Mouse (Mus musculus) midbrain, embryonic 16.5 days (tissue): ENCODE measurements at regions not wholly inside any gene's neighbourhood (a gene's known extent, or its start where the extent isn't known, plus 50 kb on each side); places are given as distances from the start of the nearest gene placed in this dataset.
A peak's percentile ranks its signal among the peaks of the same experiment; 100 is the strongest.

Source experiments
- ATAC-seq: fragments of 200-750 bp; cut with Nextera tagmentation; 2 replicates; pipeline ENCODE4 v1.8.0; 2017; ENCODE audit warnings: moderate TSS enrichment
- H3K27ac ChIP-seq: fragments of 300-500 bp; sonication (generic); 2 replicates; pipeline ENCODE4 v1.5.1; 2014; ENCODE audit warnings: mild to moderate bottlenecking, low read length, mixed read lengths
- H3K27me3 ChIP-seq: fragments of 300-500 bp; sonication (generic); 2 replicates; pipeline ENCODE4 v1.6.1; 2014; ENCODE audit warnings: low read depth, low read length, mixed read lengths; ENCODE audit not compliant: control insufficient read depth, insufficient read depth
- H3K36me3 ChIP-seq: fragments of 300-500 bp; sonication (generic); 2 replicates; pipeline ENCODE4 v1.6.1; 2014; ENCODE audit warnings: mild to moderate bottlenecking, low read length, moderate library complexity, mixed read lengths; ENCODE audit not compliant: control insufficient read depth, insufficient read depth
- H3K4me1 ChIP-seq: fragments of 300-500 bp; sonication (generic); 2 replicates; pipeline ENCODE4 v1.6.1; 2014; ENCODE audit warnings: mild to moderate bottlenecking, low read length, mixed read lengths; ENCODE audit not compliant: control insufficient read depth, insufficient read depth
- H3K4me2 ChIP-seq: fragments of 300-500 bp; sonication (generic); 2 replicates; pipeline ENCODE4 v1.6.1; 2014; ENCODE audit warnings: mild to moderate bottlenecking, low read length, mixed read lengths
- H3K4me3 ChIP-seq: fragments of 300-500 bp; sonication (generic); 2 replicates; pipeline ENCODE4 v1.5.1; 2014; ENCODE audit warnings: low read depth, mild to moderate bottlenecking, low read length, moderate library complexity, mixed read lengths
- H3K9ac ChIP-seq: fragments of 300-500 bp; sonication (generic); 2 replicates; pipeline ENCODE4 v1.6.1; 2014; ENCODE audit warnings: low read depth, low read length, mixed read lengths
- H3K9me3 ChIP-seq: fragments of 300-500 bp; sonication (generic); replicated peaks from 2 replicates; pipeline ENCODE4 v1.6.1; 2014; ENCODE audit warnings: mild to moderate bottlenecking, low read length, mixed read lengths; ENCODE audit not compliant: control insufficient read depth, poor library complexity, severe bottlenecking
- WGBS: fragments of 180-500 bp; shearing (Covaris S2); extraction: QIAGEN DNeasy Blood & Tissue Kit; methylation state at CpG from one replicate; pipeline ENCODE4 v1.1.7; 2014; 5-methylcytosine and 5-hydroxymethylcytosine counted together

GRCm38 (mm10) chr13:46222031-46222430, 51.5 kb upstream of the Stmnd1 start:
- Histone ChIP-seq H3K4me1 (peaks cover 16% of the 10 kb centered on the region), H3K4me2 (no peak overlapping the region), H3K36me3 (no peaks in the 10 kb centered on the region), H3K4me3 (no peak overlapping the region), H3K27ac (no peak overlapping the region), H3K9me3 (no peaks in the 10 kb centered on the region), H3K9ac (no peak overlapping the region), H3K27me3 (no peaks in the 10 kb centered on the region)
- no peak for ATAC-seq
- WGBS: 60% methylated on average over 7 of the region's 7 CpGs

DNA sequence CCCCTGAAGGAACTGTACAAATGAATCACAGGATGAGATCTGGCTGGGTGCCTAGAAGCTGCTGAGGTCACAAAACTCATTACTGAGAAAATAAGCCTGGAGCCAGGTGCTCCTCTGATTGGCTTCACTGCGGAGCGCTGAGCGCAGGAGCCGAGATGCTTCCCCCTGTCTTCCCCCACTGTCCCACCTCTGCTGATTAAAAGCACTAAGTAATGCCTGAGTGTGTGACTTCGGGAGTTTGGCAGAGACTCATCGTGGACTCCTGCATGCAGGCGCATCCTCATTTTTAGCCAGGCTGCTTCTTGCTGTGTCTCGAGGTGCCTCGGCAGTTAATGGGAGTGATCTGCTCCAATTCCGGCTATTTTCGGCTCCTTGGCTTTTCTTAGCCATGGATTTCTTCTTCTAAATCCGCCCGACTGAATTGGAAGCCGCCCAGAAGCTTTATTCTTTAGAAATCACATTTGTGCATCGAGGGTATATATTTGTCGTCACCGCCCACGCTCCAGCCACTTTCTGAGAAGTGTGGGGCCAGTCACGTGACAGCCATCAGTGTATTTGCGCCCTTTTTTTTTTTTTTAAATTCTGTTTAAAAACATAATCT, 55.3 kb upstream of the Stmnd1 start:
- Histone ChIP-seq H3K4me1 (peaks cover 17% of the 10 kb centered on the region), H3K27me3 (no peaks in the 10 kb centered on the region), H3K4me2 (peak overlapping the region; percentile 68), H3K9ac (peak overlapping the region; percentile 33; the same call in 1 of the 2 replicates), H3K27ac (peak overlapping the region; percentile 48; the same call in 1 of the 2 replicates), H3K4me3 (peak overlapping the region; percentile 34), H3K9me3 (no peaks in the 10 kb centered on the region), H3K36me3 (no peaks in the 10 kb centered on the region)
- WGBS: 30% methylated on average over 20 of the region's 20 CpGs
- peak; percentile 75 for ATAC-seq

DNA sequence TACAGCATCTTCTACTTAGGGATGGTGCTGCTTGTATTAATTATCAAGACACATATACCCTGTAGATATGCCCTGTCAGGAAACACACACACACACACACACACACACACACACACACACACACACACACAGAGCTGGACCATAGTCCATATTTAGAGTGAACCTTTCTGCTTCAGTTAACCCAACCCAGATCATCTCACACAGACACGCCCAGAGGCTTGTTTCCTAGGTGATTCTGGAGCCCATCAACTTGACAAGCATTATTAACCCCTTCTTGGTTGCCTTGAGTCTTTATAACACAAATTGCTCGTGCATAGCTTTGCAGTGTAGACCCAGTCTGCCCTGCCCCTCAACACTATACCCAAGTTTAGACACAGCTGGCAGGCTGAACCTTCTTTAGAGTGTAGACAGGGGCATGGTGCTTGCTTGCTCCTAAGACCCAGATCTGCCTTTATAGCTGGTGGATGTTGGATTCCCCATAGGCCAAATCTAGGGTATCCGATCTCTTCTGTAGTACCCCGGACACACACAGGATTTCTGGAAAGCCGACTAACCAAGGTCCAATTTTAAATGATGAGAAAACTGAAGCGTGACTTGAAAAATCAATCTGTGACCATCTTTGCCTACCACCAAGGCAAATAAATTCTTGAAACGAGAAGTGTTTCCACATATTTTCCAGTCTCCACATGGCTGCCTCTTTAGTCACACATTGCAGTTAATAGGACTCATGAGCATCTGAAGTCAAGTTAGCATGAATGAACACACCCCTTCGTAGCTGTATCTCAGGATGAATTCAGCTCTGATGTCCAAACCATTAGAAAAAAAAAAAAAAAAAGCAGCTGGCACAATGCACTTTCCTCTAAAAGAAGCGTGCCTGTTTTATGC, 56.3 kb upstream of the Stmnd1 start:
- H3K9ac ChIP-seq: no peak overlapping the region
- H3K4me3 ChIP-seq: peak overlapping the region; percentile 34; the same call in 1 of the 2 replicates
- H3K36me3 ChIP-seq: no peaks in the 10 kb centered on the region
- H3K9me3 ChIP-seq: no peaks in the 10 kb centered on the region
- no peaks in the 10 kb centered on the region for H3K27me3 ChIP-seq
- peak overlapping the region; percentile 68 for H3K4me2 ChIP-seq
- ATAC-seq: no peak
- WGBS: 53% methylated on average over 9 of the region's 9 CpGs
- 0 out of 2 replicates have a peak overlapping the region, but pooled peaks have one; percentile 20 for H3K27ac ChIP-seq
- H3K4me1 ChIP-seq: peaks cover 15% of the 10 kb centered on the region

GRCm38 (mm10) chr13:46203551-46203950, 70.0 kb upstream of the Stmnd1 start:
- Histone ChIP-seq H3K9me3 (no peaks in the 10 kb centered on the region), H3K9ac (no peak overlapping the region), H3K4me2 (no peak overlapping the region), H3K27ac (no peak overlapping the region), H3K4me1 (peaks cover 2% of the 10 kb centered on the region; the same call in 1 of the 2 replicates), H3K4me3 (no peak overlapping the region), H3K36me3 (no peaks in the 10 kb centered on the region), H3K27me3 (no peaks in the 10 kb centered on the region)
- 87% methylated on average over 3 of the region's 3 CpGs for WGBS
- no peak for ATAC-seq

GRCm38 (mm10) chr13:46202586-46202985, 70.9 kb upstream of the Stmnd1 start:
- H3K9me3 ChIP-seq: no peaks in the 10 kb centered on the region
- no peak overlapping the region for H3K9ac ChIP-seq
- H3K4me2 ChIP-seq: no peak overlapping the region
- ATAC-seq: no peak
- no peaks in the 10 kb centered on the region for H3K27me3 ChIP-seq
- 93% methylated on average over 6 of the region's 6 CpGs for WGBS
- H3K27ac ChIP-seq: no peak overlapping the region
- no peaks in the 10 kb centered on the region for H3K36me3 ChIP-seq
- H3K4me1 ChIP-seq: peaks cover 2% of the 10 kb centered on the region; the same call in 1 of the 2 replicates
- H3K4me3 ChIP-seq: no peak overlapping the region

DNA sequence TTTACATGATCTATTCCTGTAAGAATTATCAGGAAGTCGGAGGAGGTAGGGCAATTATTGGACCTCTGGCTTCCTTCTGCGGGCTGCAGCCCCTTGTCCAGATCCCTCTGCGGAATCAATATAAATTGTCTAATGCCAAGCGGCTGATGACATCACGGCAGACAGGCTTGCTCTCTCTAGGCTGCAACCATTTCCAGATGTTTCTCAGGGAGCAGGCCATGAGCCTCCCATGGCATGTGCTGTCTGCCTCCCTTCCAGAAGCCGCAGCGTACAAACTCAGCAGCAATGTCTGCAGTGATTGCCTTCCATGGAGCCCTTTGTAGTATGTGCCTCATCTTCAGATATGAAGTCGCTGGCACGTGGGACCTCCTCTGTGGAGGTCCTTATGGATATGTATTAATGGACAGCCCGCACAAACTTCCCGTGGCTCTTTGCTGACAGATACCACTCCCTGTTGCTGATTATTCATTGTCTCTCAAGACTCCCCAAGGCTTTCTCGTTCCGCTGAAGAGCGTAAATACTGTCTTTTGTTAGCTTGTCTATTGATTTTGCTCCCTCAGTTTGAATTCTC, 72.4 kb upstream of the Stmnd1 start:
- no peak overlapping the region for H3K4me3 ChIP-seq
- 62% methylated on average over 14 of the region's 14 CpGs for WGBS

DNA sequence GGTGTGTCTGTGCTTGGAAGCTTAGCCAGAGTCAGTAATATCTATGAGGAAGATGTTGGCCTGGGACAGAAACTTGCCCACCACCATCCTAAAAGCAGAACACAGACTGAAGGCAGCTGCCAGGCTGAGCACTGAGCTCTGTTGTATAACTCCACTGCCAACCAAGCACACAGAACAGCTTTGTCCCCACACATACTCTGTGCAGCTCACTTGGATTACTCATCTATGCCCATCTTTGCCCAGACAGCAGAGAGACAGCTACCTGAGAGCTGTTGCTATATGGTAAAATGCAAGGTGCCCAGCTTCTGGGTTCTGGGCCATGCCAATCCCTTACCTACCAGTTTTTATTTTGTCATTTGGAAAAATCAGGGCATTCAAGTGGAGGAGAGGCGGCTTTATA, 80.4 kb upstream of the Stmnd1 start:
- 88% methylated on average over 1 of the region's 1 CpGs for WGBS
- H3K4me3 ChIP-seq: no peak overlapping the region
- no peak overlapping the region for H3K9ac ChIP-seq
- H3K36me3 ChIP-seq: no peaks in the 10 kb centered on the region
- H3K4me1 ChIP-seq: peaks cover 4% of the 10 kb centered on the region; the same call in 1 of the 2 replicates
- no peak overlapping the region for H3K4me2 ChIP-seq
- H3K27ac ChIP-seq: no peak overlapping the region
- no peaks in the 10 kb centered on the region for H3K9me3 ChIP-seq
- no peak for ATAC-seq
- H3K27me3 ChIP-seq: no peaks in the 10 kb centered on the region

More for the DNA sequence above, 72.4 kb upstream of the Stmnd1 start:
- ATAC-seq: no peak
- Histone ChIP-seq H3K9ac (no peak overlapping the region), H3K9me3 (no peaks in the 10 kb centered on the region), H3K27me3 (no peaks in the 10 kb centered on the region), H3K27ac (no peak overlapping the region), H3K4me1 (peaks cover 2% of the 10 kb centered on the region; the same call in 1 of the 2 replicates), H3K36me3 (no peaks in the 10 kb centered on the region), H3K4me2 (no peak overlapping the region)

GRCm38 (mm10) chr13:46189726-46190125, 83.8 kb upstream of the Stmnd1 start:
- H3K4me2 ChIP-seq: no peak overlapping the region
- no peak overlapping the region for H3K9ac ChIP-seq
- no peak overlapping the region for H3K4me3 ChIP-seq
- H3K4me1 ChIP-seq: peaks cover 5% of the 10 kb centered on the region; the same call in 1 of the 2 replicates
- H3K27ac ChIP-seq: no peak overlapping the region
- H3K36me3 ChIP-seq: no peaks in the 10 kb centered on the region
- ATAC-seq: no peak
- H3K27me3 ChIP-seq: no peaks in the 10 kb centered on the region
- 83% methylated on average over 2 of the region's 2 CpGs for WGBS
- no peaks in the 10 kb centered on the region for H3K9me3 ChIP-seq

DNA sequence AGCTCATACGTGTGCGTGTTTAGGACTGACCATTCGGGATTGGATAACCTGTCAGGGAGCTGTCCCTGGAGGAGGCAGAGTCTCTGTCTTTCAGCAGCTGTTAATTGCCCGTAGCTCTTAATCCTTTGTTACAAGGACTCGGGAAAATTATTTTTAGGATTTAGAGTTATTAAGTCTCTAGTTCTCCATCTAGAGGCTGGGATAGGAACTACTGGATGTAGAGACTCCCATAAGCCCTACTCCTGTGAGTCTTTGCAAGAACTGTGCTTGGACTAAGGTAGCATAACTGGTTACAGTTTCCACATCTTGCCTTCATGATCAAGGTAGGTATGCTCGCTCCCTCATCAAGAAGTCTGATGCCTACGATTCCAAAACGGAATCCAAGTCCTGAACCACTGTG, 90.7 kb upstream of the Stmnd1 start:
- Histone ChIP-seq H3K9me3 (no peaks in the 10 kb centered on the region), H3K9ac (no peak overlapping the region), H3K27me3 (no peaks in the 10 kb centered on the region), H3K36me3 (no peaks in the 10 kb centered on the region), H3K4me1 (peaks cover 10% of the 10 kb centered on the region), H3K4me2 (no peak overlapping the region), H3K27ac (no peak overlapping the region), H3K4me3 (no peak overlapping the region)
- 70% methylated on average over 8 of the region's 8 CpGs for WGBS
- no peak for ATAC-seq
